ENCODE assay signal across 32 mouse cellular contexts in genomic region chr4:106597055-106597454, GRCm38 (mm10). TPM values are rescaled to one million over a fixed set of nuclear protein-coding genes. Genes with fewer than 3 reads are reported as not detected.
DNase-seq lines count a peak whose midpoint lies in the region; ATAC-seq and TF ChIP-seq lines count a peak whose summit lies in the region.
"Had no signal": no experiment of that assay in that cellular context is flagged by ENCODE, and none has a peak within 500 bp of the region (broad histone marks: within the 10 kb centered on the region; RNA-seq: fewer than 3 reads in every experiment).

No protein-coding gene starts in this region.

- no peaks in the 10 kb centered on the region for H3K9me3 ChIP-seq in forebrain, postnatal 0 days (ENCODE audit: low read length)
- no peaks in the 10 kb centered on the region for H3K9me3 ChIP-seq in forebrain, embryonic 15.5 days
- no peaks in the 10 kb centered on the region for H3K9me3 ChIP-seq in hindbrain, embryonic 16.5 days (ENCODE audit: control insufficient read depth, low read length)
- H3K9me3 ChIP-seq in hindbrain, embryonic 11.5 days (ENCODE audit: control insufficient read depth, low read length) = no peaks in the 10 kb centered on the region
- H3K9me3 ChIP-seq: embryonic facial prominence, embryonic 10.5 days; embryonic facial prominence, embryonic 13.5 days; forebrain, embryonic 12.5 days; G1E; heart, embryonic 15.5 days; hindbrain, embryonic 12.5 days; hindbrain, embryonic 15.5 days had no signal

- H3K4me2 ChIP-seq in forebrain, postnatal 0 days (ENCODE audit: low read depth) = no peak overlapping the region
- no peak overlapping the region for H3K4me2 ChIP-seq in forebrain, embryonic 15.5 days (replicated peaks)
- H3K4me2 ChIP-seq in hindbrain, embryonic 16.5 days (ENCODE audit: low read length) = no peak overlapping the region
- H3K4me2 ChIP-seq in hindbrain, embryonic 11.5 days (replicated peaks; ENCODE audit: low read depth, low read length) = no peak overlapping the region
- H3K4me2 ChIP-seq: embryonic facial prominence, embryonic 13.5 days; forebrain, embryonic 12.5 days; heart, embryonic 12.5 days; heart, embryonic 15.5 days; hindbrain, embryonic 12.5 days; hindbrain, embryonic 15.5 days had no signal

- H3K36me3 ChIP-seq in forebrain, postnatal 0 days (ENCODE audit: insufficient read depth) = no peaks in the 10 kb centered on the region
- H3K36me3 ChIP-seq in forebrain, embryonic 15.5 days = no peaks in the 10 kb centered on the region
- no peaks in the 10 kb centered on the region for H3K36me3 ChIP-seq in hindbrain, embryonic 16.5 days (ENCODE audit: control insufficient read depth, insufficient read depth, low read length)
- no peaks in the 10 kb centered on the region for H3K36me3 ChIP-seq in hindbrain, embryonic 11.5 days (ENCODE audit: control insufficient read depth, insufficient read depth, low read length)
- H3K36me3 ChIP-seq: embryonic facial prominence, embryonic 10.5 days; embryonic facial prominence, embryonic 13.5 days; forebrain, embryonic 12.5 days; G1E; heart, embryonic 12.5 days; heart, embryonic 15.5 days; hindbrain, embryonic 12.5 days; hindbrain, embryonic 15.5 days had no signal

- H3K9ac ChIP-seq in forebrain, postnatal 0 days = no peak overlapping the region
- H3K9ac ChIP-seq in forebrain, embryonic 15.5 days (replicated peaks) = no peak overlapping the region
- no peak overlapping the region for H3K9ac ChIP-seq in hindbrain, embryonic 16.5 days (ENCODE audit: low read depth, low read length)
- H3K9ac ChIP-seq in hindbrain, embryonic 11.5 days (ENCODE audit: low read depth, low read length) = no peak overlapping the region
- H3K9ac ChIP-seq: embryonic facial prominence, embryonic 13.5 days; forebrain, embryonic 12.5 days; heart, embryonic 12.5 days; heart, embryonic 15.5 days; hindbrain, embryonic 12.5 days; hindbrain, embryonic 15.5 days had no signal

- DNase-seq in forebrain, postnatal 0 days = no peak
- DNase-seq in hindbrain, embryonic 11.5 days (ENCODE audit: low spot score) = no peak
- peak; percentile 49 for DNase-seq in testis, postnatal 14 days (ENCODE audit: low spot score)
- DNase-seq in testis, postnatal 10 days (ENCODE audit: low spot score) = no peak
- DNase-seq: adrenal gland, adult 2 months; adrenal gland, postnatal 14 days; cerebellum, adult 11-12 months; cerebellum, adult 8-10 months; cerebellum, postnatal 10 days; cerebellum, postnatal 36 days; embryo, embryonic 11 days; gastrocnemius, postnatal 25 days; heart, adult 18-20 months; heart, postnatal 10 days; heart, postnatal 36 days; kidney, adult 18-20 months had no signal

- no peaks in the 10 kb centered on the region for H3K27me3 ChIP-seq in forebrain, postnatal 0 days (ENCODE audit: insufficient read depth, low read length)
- no peaks in the 10 kb centered on the region for H3K27me3 ChIP-seq in forebrain, embryonic 15.5 days
- H3K27me3 ChIP-seq in hindbrain, embryonic 16.5 days (replicated peaks; ENCODE audit: control insufficient read depth, insufficient read depth, low read length) = no peaks in the 10 kb centered on the region
- H3K27me3 ChIP-seq in hindbrain, embryonic 11.5 days (ENCODE audit: control insufficient read depth, insufficient read depth, low read length) = no peaks in the 10 kb centered on the region
- H3K27me3 ChIP-seq: embryonic facial prominence, embryonic 13.5 days; forebrain, embryonic 12.5 days; heart, embryonic 12.5 days; heart, embryonic 15.5 days; hindbrain, embryonic 12.5 days; hindbrain, embryonic 15.5 days had no signal

- H3K4me3 ChIP-seq in forebrain, postnatal 0 days (ENCODE audit: low read depth, low read length) = no peak overlapping the region
- no peak overlapping the region for H3K4me3 ChIP-seq in forebrain, embryonic 15.5 days
- H3K4me3 ChIP-seq in hindbrain, embryonic 16.5 days (ENCODE audit: low read length) = no peak overlapping the region
- no peak overlapping the region for H3K4me3 ChIP-seq in hindbrain, embryonic 11.5 days (ENCODE audit: low read depth, low read length)
- H3K4me3 ChIP-seq: embryonic facial prominence, embryonic 10.5 days; embryonic facial prominence, embryonic 13.5 days; erythroblast, embryonic 14.5 days; forebrain, embryonic 12.5 days; heart, embryonic 12.5 days; heart, embryonic 15.5 days; hindbrain, embryonic 12.5 days; hindbrain, embryonic 15.5 days had no signal

- H3K27ac ChIP-seq in forebrain, postnatal 0 days (ENCODE audit: low read depth, low read length) = no peak overlapping the region
- no peak overlapping the region for H3K27ac ChIP-seq in forebrain, embryonic 15.5 days (replicated peaks)
- no peak overlapping the region for H3K27ac ChIP-seq in hindbrain, embryonic 16.5 days (ENCODE audit: low read depth, low read length)
- H3K27ac ChIP-seq in hindbrain, embryonic 11.5 days (ENCODE audit: low read depth, low read length) = no peak overlapping the region
- H3K27ac ChIP-seq: embryonic facial prominence, embryonic 10.5 days; embryonic facial prominence, embryonic 13.5 days; forebrain, embryonic 12.5 days; heart, embryonic 15.5 days; hindbrain, embryonic 12.5 days; hindbrain, embryonic 15.5 days had no signal

- WGBS in forebrain, postnatal 0 days = 75% methylated on average over 9 of the region's 9 CpGs
- WGBS in forebrain, embryonic 15.5 days = 77% methylated on average over 9 of the region's 9 CpGs
- WGBS in hindbrain, embryonic 16.5 days = 74% methylated on average over 9 of the region's 9 CpGs
- WGBS in hindbrain, embryonic 11.5 days = 82% methylated on average over 9 of the region's 9 CpGs

- peak; percentile 47; the same call in 1 of the 2 replicates for ATAC-seq in forebrain, postnatal 0 days
- no peak for ATAC-seq in forebrain, embryonic 15.5 days (replicated peaks)
- peak; percentile 27; the same call in 1 of the 2 replicates for ATAC-seq in hindbrain, embryonic 16.5 days
- no peak for ATAC-seq in hindbrain, embryonic 11.5 days (ENCODE audit: low FRiP score)
- ATAC-seq: forebrain, embryonic 16.5 days; inflammation-experienced regulatory T-cells, adult 6 months; intestine, embryonic 16.5 days had no signal

- H3K4me1 ChIP-seq in forebrain, postnatal 0 days (ENCODE audit: insufficient read depth) = no peaks in the 10 kb centered on the region
- H3K4me1 ChIP-seq in forebrain, embryonic 15.5 days = no peaks in the 10 kb centered on the region
- H3K4me1 ChIP-seq in hindbrain, embryonic 16.5 days (ENCODE audit: control insufficient read depth, insufficient read depth, low read depth, low read length) = no peaks in the 10 kb centered on the region
- no peaks in the 10 kb centered on the region for H3K4me1 ChIP-seq in hindbrain, embryonic 11.5 days (replicated peaks; ENCODE audit: control insufficient read depth, insufficient read depth, low read length)
- H3K4me1 ChIP-seq: embryonic facial prominence, embryonic 10.5 days; embryonic facial prominence, embryonic 13.5 days; forebrain, embryonic 12.5 days; heart, embryonic 15.5 days; hindbrain, embryonic 12.5 days; hindbrain, embryonic 15.5 days had no signal

- TF ChIP-seq CTCF in forebrain, postnatal 0 days (IDR thresholded peaks at IDR 0.05; ENCODE audit: low read depth) = no peak

RNA-seq across cellular contexts. Expression of gene Lexm, which starts 20.0 kb away (rescaled TPM):
- total RNA-seq in forebrain, postnatal 0 days (2014; rRNA removed) = not detected in 2 replicates
- 0.09 TPM in 1 of 2 replicates, not detected in the other for polyA plus RNA-seq in forebrain, postnatal 0 days (2015; fragmentation: Nextera tagmentation; extraction: Ambion mirVana)
- not detected in 2 replicates for polyA plus RNA-seq in forebrain, embryonic 15.5 days (2015; fragmentation: Nextera tagmentation; extraction: Ambion mirVana)
- 0.17 TPM in 1 of 2 replicates, not detected in the other for polyA plus RNA-seq in hindbrain, embryonic 16.5 days (2015; fragmentation: Nextera tagmentation; extraction: Ambion mirVana)
- polyA plus RNA-seq in hindbrain, embryonic 11.5 days (2014; fragmentation: Nextera tagmentation; extraction: Ambion mirVana) = 0.17 and 0.19 TPM in 2 replicates
- total RNA-seq: adrenal gland, adult 2 months; adrenal gland, postnatal 14 days; G1E; gastrocnemius, adult 8-10 months; gastrocnemius, postnatal 25 days; heart, adult 18-20 months; heart, postnatal 10 days; heart, postnatal 36 days had no signal
- polyA plus RNA-seq: adrenal gland, adult 2 months; brain, embryonic 14.5 days; embryonic facial prominence, embryonic 13.5 days; erythroblast, embryonic 14.5 days; forebrain, embryonic 16.5 days; G1E; heart, embryonic 15.5 days; hindbrain, embryonic 15.5 days; intestine, embryonic 16.5 days had no signal

RNA-seq across cellular contexts. Expression of gene Ttc22, which starts 25.2 kb away (rescaled TPM):
- total RNA-seq in forebrain, postnatal 0 days (2014; rRNA removed) = 2.5 TPM in 2 replicates
- 1.2 and 1.6 TPM in 2 replicates for polyA plus RNA-seq in forebrain, postnatal 0 days (2015; fragmentation: Nextera tagmentation; extraction: Ambion mirVana)
- polyA plus RNA-seq in forebrain, embryonic 15.5 days (2015; fragmentation: Nextera tagmentation; extraction: Ambion mirVana) = 0.34 and 0.62 TPM in 2 replicates
- polyA plus RNA-seq in hindbrain, embryonic 16.5 days (2015; fragmentation: Nextera tagmentation; extraction: Ambion mirVana) = 1.5 and 1.6 TPM in 2 replicates
- polyA plus RNA-seq in hindbrain, embryonic 11.5 days (2014; fragmentation: Nextera tagmentation; extraction: Ambion mirVana) = 0.08 and 0.13 TPM in 2 replicates
- total RNA-seq: adrenal gland, postnatal 14 days; G1E; gastrocnemius, adult 8-10 months; gastrocnemius, postnatal 25 days; heart, adult 18-20 months; heart, postnatal 36 days had no signal
- polyA plus RNA-seq: adrenal gland, adult 2 months; embryonic facial prominence, embryonic 10.5 days; erythroblast, embryonic 14.5 days; G1E; inflammation-experienced regulatory T-cells, adult 6 months had no signal

RNA-seq across cellular contexts. Expression of gene Dhcr24, which starts 36.2 kb away (rescaled TPM):
- total RNA-seq in forebrain, postnatal 0 days (2014; rRNA removed) = 101 and 105 TPM in 2 replicates
- polyA plus RNA-seq in forebrain, postnatal 0 days (2015; fragmentation: Nextera tagmentation; extraction: Ambion mirVana) = 7.0 and 7.7 TPM in 2 replicates
- 4.0 and 4.5 TPM in 2 replicates for polyA plus RNA-seq in forebrain, embryonic 15.5 days (2015; fragmentation: Nextera tagmentation; extraction: Ambion mirVana)
- 4.0 and 5.3 TPM in 2 replicates for polyA plus RNA-seq in hindbrain, embryonic 16.5 days (2015; fragmentation: Nextera tagmentation; extraction: Ambion mirVana)
- polyA plus RNA-seq in hindbrain, embryonic 11.5 days (2014; fragmentation: Nextera tagmentation; extraction: Ambion mirVana) = 29.6 and 34.9 TPM in 2 replicates

RNA-seq across cellular contexts. Expression of gene Pars2, which starts 53.8 kb away (rescaled TPM):
- total RNA-seq in forebrain, postnatal 0 days (2014; rRNA removed) = 13.2 and 13.6 TPM in 2 replicates
- polyA plus RNA-seq in forebrain, postnatal 0 days (2015; fragmentation: Nextera tagmentation; extraction: Ambion mirVana) = 9.2 and 9.9 TPM in 2 replicates
- polyA plus RNA-seq in forebrain, embryonic 15.5 days (2015; fragmentation: Nextera tagmentation; extraction: Ambion mirVana) = 12.6 and 14.2 TPM in 2 replicates
- polyA plus RNA-seq in hindbrain, embryonic 16.5 days (2015; fragmentation: Nextera tagmentation; extraction: Ambion mirVana) = 9.3 and 10.8 TPM in 2 replicates
- polyA plus RNA-seq in hindbrain, embryonic 11.5 days (2014; fragmentation: Nextera tagmentation; extraction: Ambion mirVana) = 9.6 and 10.3 TPM in 2 replicates

Comparison
In these comparisons a context has a peak if more than half of its experiments do, and no peak if none do; other contexts are left out.
1. ATAC-seq: peak in forebrain, postnatal 0 days (single experiment) and hindbrain, embryonic 16.5 days (single experiment); none in forebrain, embryonic 15.5 days (single experiment) and hindbrain, embryonic 11.5 days (single experiment).